ENCODE assay signal across 25 mouse cellular contexts in the genomic region with DNA sequence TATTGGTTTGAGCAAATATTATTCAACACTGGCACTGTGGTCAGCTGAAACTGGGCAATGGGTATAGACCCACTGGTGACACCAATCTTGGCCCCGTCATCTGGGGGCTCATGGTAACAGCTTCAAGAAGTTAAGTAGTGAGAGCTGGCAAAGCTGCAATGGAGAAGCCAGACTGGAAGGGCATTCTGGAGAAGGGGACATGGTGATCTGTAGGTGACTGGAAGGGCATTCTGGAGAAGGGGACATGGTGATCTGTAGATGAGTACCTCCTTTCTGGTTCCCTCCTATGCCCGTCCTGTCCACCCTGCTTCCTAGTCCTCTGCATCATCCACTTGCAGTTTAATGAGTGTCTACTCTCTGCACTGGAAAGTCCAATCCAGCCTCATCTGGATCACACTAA. TPM values are rescaled to one million over a fixed set of nuclear protein-coding genes. Genes with fewer than 3 reads are reported as not detected.
A peak's percentile ranks its signal among the peaks of the same experiment; 100 is the strongest.
DNase-seq lines count a peak whose midpoint lies in the region; ATAC-seq and TF ChIP-seq lines count a peak whose summit lies in the region.
"Had no signal": no experiment of that assay in that cellular context is flagged by ENCODE, and none has a peak within 500 bp of the region (broad histone marks: within the 10 kb centered on the region; RNA-seq: fewer than 3 reads in every experiment).

No protein-coding gene starts in this region.

- TF ChIP-seq CTCF in ES-Bruce4 (IDR thresholded peaks at IDR 0.05; ENCODE audit: low read depth, low read length) (no peak), MEL (IDR thresholded peaks at IDR 0.05 in 2 of 3, conservative IDR thresholded peaks at IDR 0.05 in 1 of 3; ENCODE audit: control insufficient read depth in 1 of 3, insufficient read depth in 1 of 3, low read depth in 2 of 3, low read length in 3 of 3, poor library complexity in 1 of 3, severe bottlenecking in 1 of 3) (no peak)

- 77% methylated on average over 2 of the region's 2 CpGs for whole genome bisulfite sequencing in liver, embryonic 13.5 days (ENCODE audit: insufficient replicate concordance)
- 95% methylated on average over 2 of the region's 2 CpGs for WGBS in liver, embryonic 11.5 days

- H3K4me1 ChIP-seq in liver, embryonic 13.5 days (replicated peaks) = peaks cover 55% of the 10 kb centered on the region
- peaks cover 12% of the 10 kb centered on the region for H3K4me1 ChIP-seq in liver, embryonic 11.5 days (replicated peaks; ENCODE audit: control insufficient read depth, insufficient read depth, low read length)
- H3K4me1 ChIP-seq in megakaryocyte, embryonic 14.5 days = peaks cover 31% of the 10 kb centered on the region
- H3K4me1 ChIP-seq in ES-Bruce4 (ENCODE audit: control insufficient read depth, insufficient read depth, low read length) (peaks cover 7% of the 10 kb centered on the region), MEL (ENCODE audit: control insufficient read depth in 1 of 2, insufficient read depth in 2 of 2, low read length in 2 of 2) (peaks cover 1 to 16% of the 10 kb centered on the region in 2 experiments)
- H3K4me1 ChIP-seq: forebrain, embryonic 13.5 days; forebrain, embryonic 15.5 days had no signal

- no peaks in the 10 kb centered on the region for H3K36me3 ChIP-seq in liver, embryonic 13.5 days
- H3K36me3 ChIP-seq in liver, embryonic 11.5 days (ENCODE audit: control insufficient read depth, insufficient read depth, low read length) = no peaks in the 10 kb centered on the region
- no peaks in the 10 kb centered on the region for H3K36me3 ChIP-seq in megakaryocyte, embryonic 14.5 days (replicated peaks; ENCODE audit: low read length)
- H3K36me3 ChIP-seq in ES-Bruce4 (ENCODE audit: control insufficient read depth, insufficient read depth, low read length, poor library complexity, severe bottlenecking) = no peaks in the 10 kb centered on the region
- peaks cover 0 to 11% of the 10 kb centered on the region in 2 experiments; a peak in 2 of 4 replicates for H3K36me3 ChIP-seq in MEL (ENCODE audit: control insufficient read depth in 1 of 2, insufficient read depth in 2 of 2, low read length in 2 of 2)
- H3K36me3 ChIP-seq: embryonic facial prominence, embryonic 10.5 days; embryonic facial prominence, embryonic 12.5 days; forebrain, embryonic 15.5 days; G1E had no signal

- peak overlapping the region; percentile 13; the same call in 1 of the 2 replicates for H3K27ac ChIP-seq in liver, embryonic 13.5 days
- H3K27ac ChIP-seq in liver, embryonic 11.5 days (ENCODE audit: low read depth, low read length) = no peak overlapping the region
- 0 out of 2 replicates have a peak overlapping the region, but pooled peaks have one; percentile 13 for H3K27ac ChIP-seq in ES-Bruce4 (ENCODE audit: insufficient read depth, low read length)
- no peak overlapping the region for H3K27ac ChIP-seq in MEL (ENCODE audit: control insufficient read depth, low read depth, low read length)
- H3K27ac ChIP-seq: embryonic facial prominence, embryonic 10.5 days; embryonic facial prominence, embryonic 12.5 days; forebrain, embryonic 13.5 days; forebrain, embryonic 15.5 days had no signal

- TF ChIP-seq EP300 in ES-Bruce4 (IDR thresholded peaks at IDR 0.05; ENCODE audit: insufficient read depth, low read depth, low read length) (no peak), MEL (IDR thresholded peaks at IDR 0.05; ENCODE audit: low read depth in 1 of 2, low read length in 2 of 2) (no peak)

- no peak for ATAC-seq in liver, embryonic 13.5 days (ENCODE audit: low read depth)
- no peak for ATAC-seq in liver, embryonic 11.5 days (replicated peaks; ENCODE audit: low FRiP score)
- ATAC-seq in megakaryocyte, adult 5-6 weeks (ENCODE audit: poor library complexity, severe bottlenecking) = no peak
- ATAC-seq: forebrain, embryonic 13.5 days; forebrain, embryonic 15.5 days; forebrain, postnatal 0 days had no signal

- no peaks in the 10 kb centered on the region for H3K27me3 ChIP-seq in liver, embryonic 13.5 days
- no peaks in the 10 kb centered on the region for H3K27me3 ChIP-seq in liver, embryonic 11.5 days (replicated peaks; ENCODE audit: control insufficient read depth, insufficient read depth, low read length)
- peaks cover 65% of the 10 kb centered on the region for H3K27me3 ChIP-seq in megakaryocyte, embryonic 14.5 days (replicated peaks)
- no peaks in the 10 kb centered on the region for H3K27me3 ChIP-seq in ES-Bruce4 (ENCODE audit: control insufficient read depth, insufficient read depth, low read length, poor library complexity, severe bottlenecking)
- no peaks in the 10 kb centered on the region for H3K27me3 ChIP-seq in MEL (ENCODE audit: control insufficient read depth in 1 of 2, insufficient read depth in 2 of 2, low read length in 2 of 2)
- H3K27me3 ChIP-seq: embryonic facial prominence, embryonic 12.5 days; forebrain, embryonic 13.5 days; forebrain, embryonic 15.5 days had no signal

- no peak for TF ChIP-seq RAD21 in MEL (IDR thresholded peaks at IDR 0.05; ENCODE audit: low read depth, low read length)

- H3K79me2 ChIP-seq in MEL (ENCODE audit: control insufficient read depth, insufficient read depth, low read length, poor library complexity) = no peaks in the 10 kb centered on the region

- H3K4me2 ChIP-seq in liver, embryonic 13.5 days = no peak overlapping the region
- H3K4me2 ChIP-seq in liver, embryonic 11.5 days = no peak overlapping the region
- H3K4me2 ChIP-seq: embryonic facial prominence, embryonic 12.5 days; forebrain, embryonic 13.5 days; forebrain, embryonic 15.5 days had no signal

- DNase-seq in liver, embryonic 13.5 days = no peak
- no peak for DNase-seq in liver, embryonic 11.5 days (ENCODE audit: low spot score)
- DNase-seq in MEL (ENCODE audit: low read depth, low spot score) = no peak
- DNase-seq in adrenal gland, postnatal 36 days = no peak
- DNase-seq: adrenal gland, adult 2 months; adrenal gland, postnatal 10 days; adrenal gland, postnatal 25 days; cerebellum, adult 11-12 months; cerebellum, adult 2 months; cerebellum, adult 9-10 months; cerebellum, postnatal 10 days; cerebellum, postnatal 25 days; forebrain, postnatal 0 days had no signal

- no peak overlapping the region for H3K9ac ChIP-seq in liver, embryonic 13.5 days
- no peak overlapping the region for H3K9ac ChIP-seq in liver, embryonic 11.5 days (ENCODE audit: low read depth, low read length)
- H3K9ac ChIP-seq in ES-Bruce4 (ENCODE audit: low read depth, poor library complexity, severe bottlenecking) (no peak overlapping the region), MEL (ENCODE audit: control insufficient read depth, low read depth, low read length, poor library complexity, severe bottlenecking) (no peak overlapping the region)
- H3K9ac ChIP-seq: embryonic facial prominence, embryonic 12.5 days; forebrain, embryonic 13.5 days; forebrain, embryonic 15.5 days; forebrain, postnatal 0 days had no signal

- no peak overlapping the region for H3K4me3 ChIP-seq in liver, embryonic 13.5 days (replicated peaks)
- no peak overlapping the region for H3K4me3 ChIP-seq in liver, embryonic 11.5 days (ENCODE audit: low read depth, low read length)
- H3K4me3 ChIP-seq in megakaryocyte, embryonic 14.5 days (replicated peaks) = peak overlapping the region; percentile 17
- no peak overlapping the region for H3K4me3 ChIP-seq in ES-Bruce4 (ENCODE audit: low read depth, low read length)
- H3K4me3 ChIP-seq in MEL (ENCODE audit: control insufficient read depth in 1 of 2, insufficient read depth in 1 of 2, low read depth in 2 of 2, low read length in 2 of 2) = no peak overlapping the region
- H3K4me3 ChIP-seq: embryonic facial prominence, embryonic 10.5 days; embryonic facial prominence, embryonic 12.5 days; forebrain, embryonic 13.5 days; forebrain, embryonic 15.5 days had no signal

- no peaks in the 10 kb centered on the region for H3K9me3 ChIP-seq in liver, embryonic 13.5 days (replicated peaks)
- no peaks in the 10 kb centered on the region for H3K9me3 ChIP-seq in liver, embryonic 11.5 days (ENCODE audit: control insufficient read depth, low read length)
- H3K9me3 ChIP-seq in megakaryocyte, embryonic 14.5 days = peaks cover 4% of the 10 kb centered on the region; the same call in 1 of the 2 replicates
- no peaks in the 10 kb centered on the region for H3K9me3 ChIP-seq in ES-Bruce4 (replicated peaks; ENCODE audit: control insufficient read depth, insufficient read depth, low read length, poor library complexity, severe bottlenecking)
- no peaks in the 10 kb centered on the region for H3K9me3 ChIP-seq in MEL (replicated peaks; ENCODE audit: insufficient read depth, low read length)
- H3K9me3 ChIP-seq: embryonic facial prominence, embryonic 12.5 days; forebrain, embryonic 13.5 days; forebrain, embryonic 15.5 days; G1E had no signal

- TF ChIP-seq POLR2A in ES-Bruce4 (IDR thresholded peaks at IDR 0.05; ENCODE audit: insufficient read depth, low read length) (no peak), MEL (IDR thresholded peaks at IDR 0.05; ENCODE audit: control insufficient read depth in 1 of 2, insufficient read depth in 1 of 2, low read depth in 1 of 2, low read length in 2 of 2, poor library complexity in 1 of 2) (no peak)

RNA-seq across cellular contexts. Expression of a gene that starts 3.8 kb away (rescaled TPM):
- polyA plus RNA-seq in liver, embryonic 13.5 days (2015; fragmentation: Nextera tagmentation; extraction: Ambion mirVana) = 247 and 261 TPM in 2 replicates
- 173 and 199 TPM in 2 replicates for polyA plus RNA-seq in liver, embryonic 11.5 days (2014; fragmentation: Nextera tagmentation; extraction: Ambion mirVana)
- polyA plus RNA-seq in megakaryocyte, embryonic 14.5 days (2012; ENCODE audit: insufficient read depth, low replicate concordance) = 31.2 and 454 TPM in 2 replicates
- total RNA-seq in megakaryocyte, adult 5-6 weeks (2015) = 3.8 and 7.8 TPM in 2 replicates
- 4.2 and 15.8 TPM in 2 replicates for total RNA-seq in megakaryocyte, adult 5-6 weeks (2017)
- 93.2 and 95.8 TPM in 2 replicates for polyA plus RNA-seq in ES-Bruce4 (2011; ENCODE audit: insufficient read depth, insufficient read length, low read depth, missing spikeins)
- total RNA-seq in MEL (2012; rRNA removed) = not detected in 2 replicates
- under 1 TPM in 1 of 2 experiments, not detected in 1; 0.35 TPM for polyA plus RNA-seq in MEL (2012; ENCODE audit: insufficient read depth in 1 of 2, insufficient read length in 2 of 2, low read depth in 1 of 2, low replicate concordance in 2 of 2, missing spikeins in 1 of 2)
- 1,000 to 10,000 TPM in 1 of 2 experiments, 100 to 1,000 TPM in 1; 185 to 1,007 TPM for total RNA-seq in adrenal gland, postnatal 36 days (2021)
- polyA plus RNA-seq: C2C12 had no signal

RNA-seq across cellular contexts. Expression of a gene that starts 7.3 kb away (rescaled TPM):
- 58.3 and 74.0 TPM in 2 replicates for polyA plus RNA-seq in liver, embryonic 13.5 days (2015; fragmentation: Nextera tagmentation; extraction: Ambion mirVana)
- polyA plus RNA-seq in liver, embryonic 11.5 days (2014; fragmentation: Nextera tagmentation; extraction: Ambion mirVana) = 4.8 and 5.4 TPM in 2 replicates
- polyA plus RNA-seq in megakaryocyte, embryonic 14.5 days (2012; ENCODE audit: insufficient read depth, low replicate concordance) = 7.1 and 10.7 TPM in 2 replicates
- not detected in 2 replicates for total RNA-seq in megakaryocyte, adult 5-6 weeks (2015)
- 0.04 TPM in 1 of 2 replicates, not detected in the other for total RNA-seq in megakaryocyte, adult 5-6 weeks (2017)
- polyA plus RNA-seq in ES-Bruce4 (2011; ENCODE audit: insufficient read depth, insufficient read length, low read depth, missing spikeins) (1.1 TPM in 1 of 2 replicates, not detected in the other), MEL (2012; ENCODE audit: insufficient read depth in 1 of 2, insufficient read length in 2 of 2, low read depth in 1 of 2, low replicate concordance in 2 of 2, missing spikeins in 1 of 2) (not detected)
- not detected in 2 replicates for total RNA-seq in MEL (2012; rRNA removed)
- 100 to 1,000 TPM in 1 of 2 experiments, 10 to 100 TPM in 1; 42.0 to 110 TPM for total RNA-seq in adrenal gland, postnatal 36 days (2021)
- total RNA-seq: forebrain, postnatal 0 days had no signal
- polyA plus RNA-seq: C2C12; cerebellum, adult 2 months; cortical plate, adult 2 months; embryonic facial prominence, embryonic 10.5 days; embryonic facial prominence, embryonic 12.5 days; embryonic facial prominence, embryonic 14.5 days; forebrain, embryonic 11.5 days; forebrain, embryonic 15.5 days; forebrain, postnatal 0 days had no signal

RNA-seq across cellular contexts. Expression of a gene that starts 7.4 kb away (rescaled TPM):
- 5.6 and 7.5 TPM in 2 replicates for polyA plus RNA-seq in liver, embryonic 13.5 days (2015; fragmentation: Nextera tagmentation; extraction: Ambion mirVana)
- not detected in 2 replicates for polyA plus RNA-seq in liver, embryonic 11.5 days (2014; fragmentation: Nextera tagmentation; extraction: Ambion mirVana)
- polyA plus RNA-seq in megakaryocyte, embryonic 14.5 days (2012; ENCODE audit: insufficient read depth, low replicate concordance) = not detected in 2 replicates
- total RNA-seq in megakaryocyte, adult 5-6 weeks (2015) = not detected in 2 replicates
- total RNA-seq in megakaryocyte, adult 5-6 weeks (2017) = not detected in 2 replicates
- polyA plus RNA-seq in ES-Bruce4 (2011; ENCODE audit: insufficient read depth, insufficient read length, low read depth, missing spikeins) (not detected in 2 replicates), MEL (2012; ENCODE audit: insufficient read depth in 1 of 2, insufficient read length in 2 of 2, low read depth in 1 of 2, low replicate concordance in 2 of 2, missing spikeins in 1 of 2) (not detected)
- total RNA-seq in MEL (2012; rRNA removed) = not detected in 2 replicates
- total RNA-seq in adrenal gland, postnatal 36 days (2021) = under 1 TPM in 1 of 2 experiments, not detected in 1; 0.40 TPM
- total RNA-seq: forebrain, postnatal 0 days; G1E had no signal
- polyA plus RNA-seq: C2C12; cerebellum, adult 2 months; cortical plate, adult 2 months; embryonic facial prominence, embryonic 10.5 days; embryonic facial prominence, embryonic 12.5 days; embryonic facial prominence, embryonic 14.5 days; forebrain, embryonic 11.5 days; forebrain, embryonic 13.5 days; forebrain, embryonic 15.5 days; forebrain, postnatal 0 days; G1E had no signal

RNA-seq across cellular contexts. Expression of a gene that starts 10.4 kb away (rescaled TPM):
- 1,390 and 1,411 TPM in 2 replicates for polyA plus RNA-seq in liver, embryonic 13.5 days (2015; fragmentation: Nextera tagmentation; extraction: Ambion mirVana)
- polyA plus RNA-seq in liver, embryonic 11.5 days (2014; fragmentation: Nextera tagmentation; extraction: Ambion mirVana) = 1,439 and 1,470 TPM in 2 replicates
- 302 and 6,452 TPM in 2 replicates for polyA plus RNA-seq in megakaryocyte, embryonic 14.5 days (2012; ENCODE audit: insufficient read depth, low replicate concordance)
- total RNA-seq in megakaryocyte, adult 5-6 weeks (2015) = 104 and 106 TPM in 2 replicates
- 609 and 642 TPM in 2 replicates for total RNA-seq in megakaryocyte, adult 5-6 weeks (2017)
- polyA plus RNA-seq in ES-Bruce4 (2011; ENCODE audit: insufficient read depth, insufficient read length, low read depth, missing spikeins) = 1,030 and 1,048 TPM in 2 replicates
- total RNA-seq in MEL (2012; rRNA removed) = 22.6 and 33.3 TPM in 2 replicates
- 10 to 100 TPM in 1 of 2 experiments, not detected in 1; 61.4 TPM for polyA plus RNA-seq in MEL (2012; ENCODE audit: insufficient read depth in 1 of 2, insufficient read length in 2 of 2, low read depth in 1 of 2, low replicate concordance in 2 of 2, missing spikeins in 1 of 2)
- total RNA-seq in adrenal gland, postnatal 36 days (2021) = 1,000 to 10,000 TPM in 1 of 2 experiments, 100 to 1,000 TPM in 1; 927 to 1,142 TPM

RNA-seq across cellular contexts. Expression of a gene that starts 10.9 kb away (rescaled TPM):
- 568 and 648 TPM in 2 replicates for polyA plus RNA-seq in liver, embryonic 13.5 days (2015; fragmentation: Nextera tagmentation; extraction: Ambion mirVana)
- 235 and 244 TPM in 2 replicates for polyA plus RNA-seq in liver, embryonic 11.5 days (2014; fragmentation: Nextera tagmentation; extraction: Ambion mirVana)
- 114 TPM in 1 of 2 replicates, not detected in the other for polyA plus RNA-seq in megakaryocyte, embryonic 14.5 days (2012; ENCODE audit: insufficient read depth, low replicate concordance)
- total RNA-seq in megakaryocyte, adult 5-6 weeks (2015) = 90.8 and 107 TPM in 2 replicates
- 79.2 and 97.6 TPM in 2 replicates for total RNA-seq in megakaryocyte, adult 5-6 weeks (2017)
- polyA plus RNA-seq in ES-Bruce4 (2011; ENCODE audit: insufficient read depth, insufficient read length, low read depth, missing spikeins) (1.2 TPM in 1 of 2 replicates, not detected in the other), MEL (2012; ENCODE audit: insufficient read depth in 1 of 2, insufficient read length in 2 of 2, low read depth in 1 of 2, low replicate concordance in 2 of 2, missing spikeins in 1 of 2) (not detected)
- not detected in 2 replicates for total RNA-seq in MEL (2012; rRNA removed)
- 1 to 10 TPM in 1 of 2 experiments, not detected in 1; 1.9 TPM for total RNA-seq in adrenal gland, postnatal 36 days (2021)
- total RNA-seq: adrenal gland, postnatal 25 days; G1E had no signal
- polyA plus RNA-seq: C2C12; cerebellum, adult 2 months; cortical plate, adult 2 months; forebrain, embryonic 11.5 days; forebrain, embryonic 13.5 days; forebrain, embryonic 15.5 days; G1E had no signal

Comparison
In these comparisons a context has a peak if more than half of its experiments do, and no peak if none do; other contexts are left out.
1. H3K27ac ChIP-seq: peak in liver, embryonic 13.5 days (single experiment) and ES-Bruce4 (single experiment); none in liver, embryonic 11.5 days (single experiment) and MEL (single experiment).
2. RNA of a gene that starts 3.8 kb away (polyA plus RNA-seq): 31.2 to 454 TPM in megakaryocyte, embryonic 14.5 days, 247 to 261 TPM in liver, embryonic 13.5 days, 173 to 199 TPM in liver, embryonic 11.5 days and 93.2 to 95.8 TPM in ES-Bruce4; 0.35 TPM in MEL; every median in the first group is over 10 times any median in the second.